Mouse (Mus musculus) small intestine, adult 2 months (tissue): ENCODE results near the gene Stxbp3.

ENCODE experiments used
- CTCF ChIP-seq: fragments of 200-500 bp; IDR thresholded peaks from 2 replicates; pipeline ENCODE4 v1.5.1; 2012; ENCODE audit warnings: low read depth, mild to moderate bottlenecking, control low read depth, inconsistent platforms, low read length, moderate library complexity, mixed read lengths; ENCODE audit not compliant: insufficient replicate concordance, insufficient read length; ENCODE audit errors: extremely low read depth
- POLR2A ChIP-seq: fragments of 200-500 bp; IDR thresholded peaks from 2 replicates; pipeline ENCODE4 v1.6.1; 2012; ENCODE audit warnings: low read depth, mild to moderate bottlenecking, control low read depth, inconsistent platforms, low read length, moderate library complexity

DNA sequence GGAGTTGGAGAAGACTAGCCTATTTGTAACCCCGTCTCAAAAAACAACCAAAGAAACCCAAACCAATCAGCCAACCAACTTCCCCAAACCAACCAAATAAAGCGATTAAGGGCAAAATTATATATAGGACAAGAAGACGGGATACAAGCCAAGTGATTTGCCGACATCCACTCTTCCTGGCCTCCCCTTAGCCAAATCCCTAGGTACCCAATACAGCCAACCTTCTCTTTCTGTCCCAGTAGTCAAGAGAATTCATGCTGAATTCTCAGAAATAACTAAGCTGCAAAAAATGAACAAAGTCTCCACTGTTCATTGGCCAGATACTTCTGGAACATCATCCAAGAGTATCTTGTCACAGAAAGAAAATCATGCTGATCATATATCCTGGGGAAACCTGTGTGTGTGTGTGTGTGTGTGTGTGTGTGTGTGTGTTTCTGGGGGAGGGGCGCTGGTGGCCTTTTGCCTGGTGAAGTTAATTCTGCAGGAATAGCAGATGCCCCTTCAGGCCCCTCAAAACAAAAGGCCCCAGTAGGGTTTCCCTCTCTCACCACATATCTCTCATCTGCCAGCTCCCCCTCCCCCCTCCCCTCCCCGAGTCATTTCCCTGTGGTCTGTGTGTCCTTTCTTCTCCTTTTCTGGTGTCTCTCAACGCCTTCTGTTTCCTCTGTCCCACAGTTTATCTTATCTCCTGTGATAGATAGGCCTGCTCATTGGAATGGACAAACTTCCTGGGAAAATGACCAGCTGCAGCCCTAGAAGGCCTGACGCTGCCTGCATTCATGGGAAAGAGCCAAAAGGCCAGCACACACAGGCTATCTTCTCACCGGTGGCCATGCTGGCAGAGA is 45.6 kb upstream of the Stxbp3 start:
- TF ChIP-seq CTCF (no peak), POLR2A (no peak)
